Mouse (Mus musculus): ENCODE measurements around the gene Hist2h3b.

GRCm38 (mm10) chr3:96249034-96249345 lies 19.5 kb upstream of the Hist2h3b start:
- TF ChIP-seq CTCF (IDR thresholded peaks at IDR 0.05; ENCODE audit: borderline replicate concordance, insufficient read depth, low read length): no peak
- no peak for TF ChIP-seq POLR2A (IDR thresholded peaks at IDR 0.05; ENCODE audit: low read depth, low read length)

All from embryonic fibroblast, embryonic 13.5 days (primary cell).